Mouse (Mus musculus) small intestine, adult 2 months (tissue): ENCODE results near the gene Rasgef1b.

ENCODE experiments used
- CTCF ChIP-seq: fragments of 200-500 bp; IDR thresholded peaks from 2 replicates; pipeline ENCODE4 v1.5.1; 2012; ENCODE audit warnings: low read depth, mild to moderate bottlenecking, control low read depth, inconsistent platforms, low read length, moderate library complexity, mixed read lengths; ENCODE audit not compliant: insufficient replicate concordance, insufficient read length; ENCODE audit errors: extremely low read depth
- POLR2A ChIP-seq: fragments of 200-500 bp; IDR thresholded peaks from 2 replicates; pipeline ENCODE4 v1.6.1; 2012; ENCODE audit warnings: low read depth, mild to moderate bottlenecking, control low read depth, inconsistent platforms, low read length, moderate library complexity

GRCm38 (mm10) chr5:99422856-99423255, 306.0 kb downstream of the Rasgef1b start:
- TF ChIP-seq POLR2A (no peak), CTCF (no peak)
